Mouse (Mus musculus) heart, adult 11 months (tissue): ENCODE measurements at regions not wholly inside any gene's neighbourhood (a gene's known extent, or its start where the extent isn't known, plus 50 kb on each side); places are given as distances from the start of the nearest gene placed in this dataset.

Experiments
- DNase-seq: peaks from one replicate; pipeline ENCODE4 v3.0.0; 2022

DNA sequence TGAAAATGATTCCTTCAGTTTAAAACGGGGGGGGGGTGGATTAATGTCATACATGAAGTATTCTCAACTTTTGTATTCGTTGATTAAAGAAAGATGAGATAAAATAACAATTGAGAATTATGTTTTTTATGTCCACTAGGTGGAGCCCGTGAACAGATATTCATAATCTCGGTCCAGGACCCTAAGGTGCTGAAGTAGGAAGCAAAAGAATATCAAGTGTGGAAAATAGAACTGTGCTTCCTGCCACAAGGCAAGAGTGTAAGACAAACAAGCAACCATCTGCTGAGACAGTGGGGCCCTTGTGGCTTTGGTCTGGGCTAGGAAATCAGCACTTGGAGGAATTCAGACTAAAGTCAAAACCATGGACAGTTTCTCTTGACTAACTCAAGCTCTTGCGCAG is 50.9 kb upstream of the Kap start:
- DNase-seq, result peak; percentile 46

DNA sequence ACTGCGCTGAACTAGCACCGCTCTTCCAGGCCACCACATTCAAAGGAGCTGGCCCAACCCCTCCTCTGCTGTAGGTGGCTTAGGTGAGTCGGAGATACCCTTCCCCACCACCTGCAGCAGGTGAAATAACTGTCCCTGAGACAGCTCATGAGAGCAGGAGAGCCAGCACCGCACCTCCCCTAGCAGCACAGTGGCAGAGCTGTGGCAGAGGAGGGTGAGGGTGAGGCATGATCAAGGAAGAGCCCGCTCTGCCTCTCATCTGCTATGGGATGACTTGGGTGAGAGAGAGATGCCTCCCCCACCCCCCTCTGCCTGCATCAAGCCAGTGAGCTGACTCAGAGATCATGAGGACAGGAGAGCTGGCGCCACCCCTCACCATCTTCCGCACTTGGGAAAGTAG is 81.1 kb upstream of the Kap start:
- DNase-seq, result peak; percentile 86

DNA sequence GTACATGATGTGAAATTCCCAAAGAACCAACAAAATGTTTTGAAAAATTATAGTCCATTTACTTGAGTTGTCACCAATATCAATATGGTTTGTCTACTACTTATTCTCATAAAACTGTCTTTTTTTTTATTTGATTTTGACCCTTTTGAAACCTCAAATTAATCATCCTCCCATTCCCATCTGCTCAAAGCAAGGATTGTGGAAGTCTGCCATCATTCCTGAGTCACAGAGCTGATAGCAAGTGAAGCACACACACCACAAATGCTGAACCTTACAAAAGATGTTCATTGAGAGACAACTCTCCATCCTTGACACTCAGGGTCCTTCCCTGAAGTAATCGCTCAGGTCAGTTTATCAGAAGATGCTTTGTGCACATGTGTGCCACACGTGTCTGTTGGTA is 82.1 kb upstream of the Kap start:
- no peak for DNase-seq

DNA sequence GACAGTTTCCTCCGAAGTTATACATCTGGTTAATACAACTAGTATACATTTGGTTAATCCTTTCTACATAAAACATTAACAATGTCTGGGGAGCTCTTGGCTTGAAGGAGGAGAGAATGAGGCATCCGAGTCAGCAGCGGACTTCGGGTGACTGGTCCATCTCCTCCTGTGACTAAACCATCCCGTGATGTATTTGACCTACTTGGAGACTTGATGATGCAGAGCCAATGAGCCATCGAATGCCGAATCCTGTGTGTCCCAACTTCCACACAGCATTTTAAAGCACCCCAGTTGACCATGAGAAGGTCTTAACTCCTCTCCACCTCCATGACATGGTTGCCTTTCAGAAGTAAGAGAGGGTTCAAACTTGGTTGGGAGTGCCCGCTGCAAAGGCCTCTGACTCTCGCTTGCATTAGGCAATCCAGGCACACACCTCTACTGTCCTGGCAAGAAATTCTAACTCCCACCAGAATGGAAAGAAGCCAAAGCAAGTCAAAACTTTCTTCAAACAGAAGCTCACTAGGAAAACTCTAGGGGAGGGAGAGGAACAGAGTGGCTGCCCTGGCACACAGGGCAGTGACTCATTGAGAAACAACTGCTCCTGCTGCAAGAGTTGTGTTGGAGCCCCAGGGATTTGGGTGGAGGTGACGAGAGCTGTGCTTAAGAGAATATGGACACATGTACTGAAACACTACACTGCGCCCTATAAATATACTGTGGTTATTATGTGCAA is 75.4 kb upstream of the Etv6 start:
- peak; percentile 81 for DNase-seq

DNA sequence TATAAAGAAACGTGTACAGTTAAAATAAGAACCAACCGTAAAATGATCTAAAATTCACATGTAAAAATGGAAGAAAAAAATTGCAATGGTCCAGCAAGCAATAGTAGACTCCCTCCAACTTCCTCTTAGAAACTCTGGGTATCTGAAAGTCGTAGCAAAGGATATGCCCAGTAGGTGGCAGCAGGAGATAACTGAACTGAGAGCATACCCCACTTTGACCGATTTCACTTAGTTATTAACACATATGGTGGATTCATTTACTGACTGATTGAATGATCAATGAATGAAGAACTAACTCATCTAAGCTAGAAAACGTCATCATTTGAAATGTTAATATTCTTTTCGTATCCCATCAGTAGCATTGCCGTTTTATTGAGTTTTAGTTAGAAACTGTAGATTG is 74.8 kb upstream of the Etv6 start:
- peak; percentile 95 for DNase-seq

DNA sequence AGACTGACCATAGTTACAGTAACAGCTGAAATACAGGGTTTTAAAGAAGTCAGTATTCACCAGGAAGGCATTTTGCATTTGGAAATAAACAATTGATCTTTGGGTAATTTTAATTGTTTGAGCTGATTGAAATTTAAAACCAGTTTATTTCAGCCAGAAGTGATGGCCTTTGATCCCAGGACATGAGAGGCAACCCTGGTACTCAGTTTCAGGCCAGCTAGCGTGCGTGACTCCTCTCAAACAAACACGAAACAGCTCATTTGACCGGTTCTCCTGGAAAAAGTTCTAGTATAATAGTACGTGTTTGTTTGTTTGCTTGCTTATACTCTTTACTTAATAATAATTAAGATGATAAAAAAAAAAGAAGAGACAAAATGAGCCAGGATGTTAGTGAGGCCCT is 72.9 kb upstream of the Etv6 start:
- DNase-seq, result peak; percentile 23

DNA sequence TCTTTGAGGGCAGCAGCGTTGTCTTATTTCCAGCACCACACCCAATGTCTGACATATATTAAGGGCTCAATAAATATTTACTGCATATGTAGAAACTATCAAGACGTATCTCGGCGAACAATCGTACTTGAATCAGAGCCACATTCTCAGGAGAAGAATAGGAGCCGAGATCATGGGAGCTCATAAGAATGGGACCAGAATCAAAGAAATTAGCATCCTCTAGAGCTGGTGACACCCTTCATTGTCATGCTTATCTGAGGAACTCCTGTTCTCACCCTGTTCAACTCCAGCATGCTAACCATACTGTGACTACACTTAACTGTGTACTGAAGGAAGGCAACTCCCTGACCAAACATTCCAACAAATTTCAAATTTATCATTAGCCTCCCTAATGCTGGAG is 72.2 kb upstream of the Etv6 start:
- DNase-seq, result peak; percentile 55

DNA sequence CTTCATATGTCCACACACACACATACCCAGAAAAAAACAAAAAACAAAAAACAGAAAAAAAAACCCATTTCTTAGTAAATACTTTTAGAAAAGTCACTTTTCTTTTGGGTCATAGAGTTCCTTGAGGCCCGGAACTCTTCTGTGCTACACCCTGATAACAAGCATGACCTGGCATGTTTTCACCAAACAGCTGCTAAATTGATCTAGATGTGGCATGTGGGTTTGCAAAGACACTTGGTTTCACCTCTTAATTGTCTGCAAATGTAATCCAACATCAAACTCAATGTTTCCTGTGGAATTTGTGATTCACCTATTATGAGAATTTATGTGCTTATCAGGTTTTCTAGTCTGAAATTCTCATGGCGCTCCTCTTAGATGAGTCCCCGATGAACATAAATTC is 68.2 kb upstream of the Etv6 start:
- peak; percentile 85 for DNase-seq

DNA sequence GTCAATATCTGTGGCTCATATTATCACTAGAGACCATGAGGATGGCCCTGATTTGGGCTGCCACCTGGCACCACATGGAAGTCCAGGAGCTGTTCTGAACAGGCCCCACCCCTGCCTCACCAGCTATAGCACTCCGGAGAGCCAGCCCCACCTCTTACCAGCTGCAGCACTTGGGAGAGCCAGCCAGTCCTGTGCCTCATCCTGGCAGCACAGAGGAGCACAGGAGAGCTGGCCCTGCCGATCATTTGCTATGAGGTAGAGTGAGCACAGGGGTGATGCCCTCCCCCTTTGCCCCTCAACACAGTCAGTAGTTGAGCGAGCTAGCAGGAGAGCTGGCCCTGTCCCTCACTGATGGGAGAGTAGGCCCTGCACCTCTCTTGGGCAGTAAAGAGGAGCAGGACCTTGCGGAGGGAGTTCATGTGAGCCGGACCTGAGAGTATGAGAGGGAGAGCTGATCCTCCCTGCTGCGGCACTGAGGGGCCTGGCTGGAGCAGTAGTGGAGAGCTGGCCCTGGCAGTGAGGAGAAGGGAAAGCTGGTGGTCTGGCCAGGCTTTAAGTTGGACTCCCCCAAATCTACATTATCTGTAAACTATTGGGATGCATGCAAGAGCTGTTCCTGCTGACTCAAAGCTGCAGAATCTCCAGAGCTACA is 63.3 kb upstream of the Etv6 start:
- peak; percentile 83 for DNase-seq

DNA sequence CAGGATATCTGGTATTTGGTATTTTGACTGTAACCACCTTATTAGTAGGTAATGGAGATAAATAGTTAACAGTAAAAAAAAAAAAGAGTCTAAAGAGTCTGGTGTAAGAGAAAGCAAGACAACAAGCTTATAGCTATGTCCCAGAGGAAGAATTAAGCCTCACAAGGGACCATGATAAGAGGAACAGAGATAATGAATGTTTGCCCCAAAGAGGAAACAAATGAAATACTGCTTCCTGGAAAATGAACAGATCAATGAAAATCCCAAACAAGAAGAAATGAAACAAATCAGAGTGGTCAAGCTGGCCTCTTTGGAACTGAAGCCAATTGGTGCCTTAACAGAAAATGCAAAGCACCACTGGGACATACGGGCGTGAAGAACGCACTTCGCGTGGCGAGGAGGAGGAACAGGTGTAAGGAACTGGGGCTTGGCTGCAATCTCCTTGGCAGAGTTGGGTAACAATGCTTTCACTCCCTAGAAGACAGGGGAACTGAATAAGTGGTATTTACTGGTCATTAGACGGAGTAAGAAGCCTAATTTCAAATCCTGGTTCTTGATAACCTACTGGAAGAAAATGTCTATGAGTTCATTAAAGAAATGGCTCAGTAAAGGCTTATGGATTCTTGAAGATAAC is 62.2 kb upstream of the Etv6 start:
- peak; percentile 23 for DNase-seq

DNA sequence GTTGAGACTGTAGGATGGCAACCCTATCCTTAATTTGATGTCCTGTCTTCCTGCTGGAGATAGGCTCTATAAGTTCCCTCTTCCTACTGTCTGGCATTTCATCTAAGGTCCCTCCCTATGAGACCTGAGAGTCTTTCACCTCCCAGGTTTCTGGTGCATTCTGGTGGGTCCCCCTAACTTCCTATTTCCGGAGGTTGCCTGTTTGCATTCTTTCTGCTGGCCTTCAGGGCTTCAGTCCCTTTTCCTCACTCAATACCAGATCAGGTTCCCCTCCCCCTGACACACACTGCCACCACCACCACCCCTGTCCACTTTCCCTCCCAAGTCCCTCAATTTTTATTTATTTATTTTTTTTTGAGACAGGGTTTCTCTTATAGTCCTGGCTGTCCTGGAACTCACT is 59.5 kb upstream of the Etv6 start:
- DNase-seq, result peak; percentile 80

DNA sequence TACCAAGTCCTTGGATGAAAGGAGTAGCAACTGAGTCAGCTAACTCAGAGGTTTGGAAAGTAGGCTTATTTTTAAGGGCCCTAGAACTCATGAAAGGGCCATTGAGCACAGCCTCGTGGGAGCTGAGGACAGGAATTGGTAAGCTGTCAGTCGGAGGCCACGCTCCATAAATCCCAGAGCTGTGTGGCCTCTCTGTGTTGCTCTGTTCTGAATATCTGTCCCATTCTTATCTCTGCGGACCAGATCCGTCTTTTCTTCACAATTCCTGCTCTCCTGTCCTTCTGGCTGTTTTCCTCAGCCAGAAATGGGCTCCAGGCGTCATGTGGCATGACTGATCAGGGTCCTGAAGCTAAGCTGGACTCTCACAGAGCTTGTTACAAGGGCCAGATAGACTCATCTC is 58.6 kb upstream of the Etv6 start:
- peak; percentile 66 for DNase-seq

DNA sequence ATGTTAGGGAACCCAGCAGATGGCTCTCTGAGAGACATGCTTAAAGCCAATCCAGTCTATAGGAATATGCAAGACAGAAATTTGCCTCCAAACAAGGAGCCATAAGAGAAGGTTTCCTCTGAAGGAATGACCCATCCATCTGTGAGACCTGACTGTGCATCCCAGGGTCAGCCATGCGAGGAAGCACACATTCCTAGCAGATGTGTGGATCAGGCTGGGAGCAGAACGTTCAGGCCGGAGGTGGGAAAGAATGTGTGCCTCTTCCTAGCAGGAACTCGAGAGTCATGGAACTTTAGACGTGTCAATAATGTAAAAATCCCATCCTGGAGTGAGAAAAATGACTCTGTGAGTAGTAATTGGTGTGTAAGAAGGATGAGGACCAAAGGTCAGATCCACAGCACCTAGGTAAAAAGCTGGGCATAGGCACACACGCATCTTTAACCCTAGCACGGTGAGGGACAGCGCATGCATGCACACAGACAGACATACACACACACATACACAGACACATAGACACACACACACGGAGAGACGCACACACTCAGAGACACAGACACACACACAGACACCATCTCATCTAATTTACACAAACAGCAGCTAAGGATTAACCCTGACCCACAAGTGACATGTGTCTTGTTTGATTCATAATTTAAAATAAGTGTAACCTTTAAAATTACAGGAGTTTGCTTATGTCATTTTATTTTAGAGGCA is 51.5 kb upstream of the Etv6 start:
- peak; percentile 70 for DNase-seq

DNA sequence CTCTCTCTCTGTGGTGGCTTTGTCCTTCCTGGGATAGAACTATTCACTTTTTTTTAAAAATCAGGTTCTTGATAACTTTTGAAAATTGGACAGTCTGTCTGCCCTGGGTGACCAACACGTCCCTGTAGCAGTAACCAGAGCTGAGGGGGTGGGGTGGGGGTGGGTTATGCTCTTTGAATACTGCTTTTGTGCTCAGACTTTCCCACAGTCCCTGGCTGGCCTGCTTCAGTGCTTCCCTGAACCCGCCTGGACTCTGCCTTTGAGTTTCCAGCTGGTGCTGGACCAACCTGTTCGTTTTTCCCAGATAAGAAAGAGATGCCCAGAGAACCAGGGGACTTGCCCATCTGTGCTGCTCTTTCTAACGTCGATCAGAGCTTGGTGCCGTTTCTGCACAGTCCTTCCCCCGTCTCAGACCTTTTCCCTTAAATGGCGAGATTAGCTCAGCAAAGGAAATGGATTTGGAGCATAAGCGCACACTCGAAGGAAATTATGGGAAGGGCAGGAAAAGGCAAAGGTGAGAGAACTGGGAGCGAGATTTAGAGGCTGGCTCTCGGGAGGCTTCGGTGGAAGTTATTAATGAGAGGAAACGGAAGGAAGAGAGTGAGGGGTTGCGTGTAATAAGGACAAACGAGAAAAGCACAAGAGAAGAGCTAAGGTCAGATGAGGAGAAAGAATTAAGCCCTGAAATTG is 50.7 kb upstream of the Etv6 start:
- peak; percentile 93 for DNase-seq
